Mouse (Mus musculus) limb, embryonic 11.5 days (tissue): ENCODE data around the gene Duxf3. TPM values are rescaled to one million over a fixed set of nuclear protein-coding genes. Genes with fewer than 3 reads are reported as not detected.
A peak's percentile ranks its signal among the peaks of the same experiment; 100 is the strongest.
"Not testable (repeated sequence)": the region's sequence is repeated elsewhere in the genome, so short reads cannot be mapped to it uniquely, and the experiment has no call there.

Experiments
- ATAC-seq: fragments of 200-750 bp; cut with Nextera tagmentation; 2 replicates; pipeline ENCODE4 v1.8.0; 2017; ENCODE audit warnings: low read depth; ENCODE audit not compliant: insufficient number of reproducible peaks, low FRiP score, low TSS enrichment
- DNase-seq: peaks from one replicate; pipeline ENCODE4 v3.0.0-alpha.2; 2015; ENCODE audit warnings: low spot score
- H3K27ac ChIP-seq: fragments of 300-500 bp; sonication (generic); replicated peaks from 2 replicates; pipeline ENCODE4 v1.5.1; 2014; ENCODE audit warnings: low read depth, mild to moderate bottlenecking, low read length
- H3K27me3 ChIP-seq: fragments of 300-500 bp; sonication (generic); 2 replicates; pipeline ENCODE4 v1.6.1; 2014; ENCODE audit warnings: mild to moderate bottlenecking, low read length, mixed read lengths; ENCODE audit not compliant: control insufficient read depth, insufficient read depth
- H3K36me3 ChIP-seq: fragments of 300-500 bp; sonication (generic); 2 replicates; pipeline ENCODE4 v1.6.1; 2014; ENCODE audit warnings: mild to moderate bottlenecking, low read length, moderate library complexity, mixed read lengths; ENCODE audit not compliant: control insufficient read depth, insufficient read depth
- H3K4me1 ChIP-seq: fragments of 300-500 bp; sonication (generic); 2 replicates; pipeline ENCODE4 v1.6.1; 2014; ENCODE audit warnings: low read length, mixed read lengths; ENCODE audit not compliant: control insufficient read depth, insufficient read depth
- H3K4me2 ChIP-seq: fragments of 300-500 bp; sonication (generic); 2 replicates; pipeline ENCODE4 v1.6.1; 2014; ENCODE audit warnings: low read depth, mild to moderate bottlenecking, moderate library complexity; ENCODE audit not compliant: severe bottlenecking
- H3K4me3 ChIP-seq: fragments of 300-500 bp; sonication (generic); 2 replicates; pipeline ENCODE4 v1.5.1; 2014; ENCODE audit warnings: low read depth, low read length
- H3K9ac ChIP-seq: fragments of 300-500 bp; sonication (generic); 2 replicates; pipeline ENCODE4 v1.6.1; 2014; ENCODE audit warnings: mild to moderate bottlenecking, low read length
- H3K9me3 ChIP-seq: fragments of 300-500 bp; sonication (generic); 2 replicates; pipeline ENCODE4 v1.6.1; 2016; ENCODE audit warnings: low read length; ENCODE audit not compliant: control insufficient read depth
- WGBS: fragments of 180-500 bp; shearing (Covaris S2); extraction: QIAGEN DNeasy Blood & Tissue Kit; methylation state at CpG from one replicate; pipeline ENCODE4 v1.1.7; 2014; 5-methylcytosine and 5-hydroxymethylcytosine counted together
- polyA plus RNA-seq: library from polyadenylated mRNA; unstranded; fragments of >200 nt; fragmentation: Nextera tagmentation; extraction: Ambion mirVana; gene quantifications from 2 replicates; pipeline ENCODE4 v1.2.1, GENCODE M21; 2014

Duxf3 gene
- not detected in 2 replicates for polyA plus RNA-seq

DNA sequence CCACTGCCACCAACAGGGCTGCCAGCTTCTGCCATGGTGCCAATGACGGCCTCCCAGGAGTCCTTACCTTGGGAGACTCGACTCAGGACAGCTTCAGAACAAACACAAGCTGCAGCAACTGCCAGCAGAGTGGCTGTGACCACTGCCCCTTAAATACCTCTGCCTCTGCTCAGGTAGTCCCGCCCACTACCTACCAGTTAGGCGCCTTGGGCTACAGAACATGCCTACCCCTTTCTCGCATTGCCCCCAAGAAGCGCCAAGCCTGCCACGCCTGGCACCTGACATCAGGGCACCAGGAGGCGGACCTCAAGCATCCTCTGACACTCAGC, at the start of gene Duxf3:
Gene Duxf3, minus strand, starts transcription at position 35 of the 329 bp plus-strand sequence.
- not testable (repeated sequence) for H3K27ac ChIP-seq, H3K9me3 ChIP-seq, H3K36me3 ChIP-seq, H3K4me2 ChIP-seq, DNase-seq, H3K4me1 ChIP-seq, H3K4me3 ChIP-seq, H3K27me3 ChIP-seq, H3K9ac ChIP-seq
- 83% methylated on average over 6 of the region's 8 CpGs for WGBS
- peak; percentile 66 for ATAC-seq

DNA sequence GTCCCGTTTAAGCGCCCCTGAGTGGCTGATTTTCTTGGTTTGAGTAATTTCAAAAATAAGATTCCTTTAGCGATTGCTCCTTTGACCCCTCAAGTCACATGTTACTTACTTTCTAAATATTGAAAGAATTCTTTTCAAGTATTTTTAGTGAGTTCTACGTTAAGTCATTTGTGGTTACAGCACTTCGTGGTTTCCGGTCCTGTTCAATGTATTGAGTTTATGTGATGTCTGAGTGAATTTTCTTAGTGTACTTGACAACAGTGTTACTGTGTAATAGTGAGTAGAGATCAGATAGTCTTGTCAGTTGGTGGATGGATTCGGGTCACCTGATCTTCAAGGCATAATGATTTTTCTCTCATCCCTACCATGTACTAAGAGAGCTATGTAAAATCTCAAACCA, 49.8 kb upstream of the Duxf3 start:
- ATAC-seq, result no peak
- H3K36me3 ChIP-seq, result peaks cover 6% of the 10 kb centered on the region; the same call in 1 of the 2 replicates
- WGBS, result 95% methylated on average over 7 of the region's 7 CpGs

DNA sequence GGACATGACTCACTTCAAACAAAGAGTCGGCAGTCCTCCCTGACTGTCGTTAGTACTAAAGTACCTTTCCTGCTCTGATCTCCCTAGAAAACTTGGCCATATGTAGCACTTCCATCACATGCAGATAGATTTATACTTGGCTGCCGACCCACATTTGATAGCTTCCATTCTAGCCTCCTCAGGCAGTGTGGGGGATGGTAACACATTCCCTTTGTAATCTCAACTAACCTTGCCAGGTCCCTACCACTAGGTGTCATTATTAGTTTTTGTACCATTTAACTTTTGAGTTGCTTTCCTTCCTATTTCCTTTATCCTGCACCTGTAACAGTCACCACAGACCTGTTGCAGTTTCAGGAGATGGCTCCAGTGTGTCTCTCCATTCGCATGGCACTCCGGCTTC, 26.0 kb upstream of the Duxf3 start:
- no peak overlapping the region for H3K9ac ChIP-seq
- ATAC-seq (no peak), DNase-seq (no peak)
- peaks cover 3% of the 10 kb centered on the region; the same call in 1 of the 2 replicates for H3K36me3 ChIP-seq
- H3K27me3 ChIP-seq, result no peaks in the 10 kb centered on the region
- H3K4me2 ChIP-seq, result no peak overlapping the region
- no peaks in the 10 kb centered on the region; the same call in 1 of the 2 replicates for H3K4me1 ChIP-seq
- no peak overlapping the region for H3K27ac ChIP-seq
- WGBS, result 73% methylated on average over 5 of the region's 5 CpGs
- no peak overlapping the region for H3K4me3 ChIP-seq
- H3K9me3 ChIP-seq, result no peaks in the 10 kb centered on the region

More for the DNA sequence above, 49.8 kb upstream of the Duxf3 start:
- Histone ChIP-seq H3K27me3 (no peaks in the 10 kb centered on the region), H3K4me1 (no peaks in the 10 kb centered on the region), H3K9ac (no peak overlapping the region), H3K4me2 (no peak overlapping the region), H3K9me3 (no peaks in the 10 kb centered on the region), H3K4me3 (no peak overlapping the region), H3K27ac (no peak overlapping the region)
- DNase-seq, result no peak

DNA sequence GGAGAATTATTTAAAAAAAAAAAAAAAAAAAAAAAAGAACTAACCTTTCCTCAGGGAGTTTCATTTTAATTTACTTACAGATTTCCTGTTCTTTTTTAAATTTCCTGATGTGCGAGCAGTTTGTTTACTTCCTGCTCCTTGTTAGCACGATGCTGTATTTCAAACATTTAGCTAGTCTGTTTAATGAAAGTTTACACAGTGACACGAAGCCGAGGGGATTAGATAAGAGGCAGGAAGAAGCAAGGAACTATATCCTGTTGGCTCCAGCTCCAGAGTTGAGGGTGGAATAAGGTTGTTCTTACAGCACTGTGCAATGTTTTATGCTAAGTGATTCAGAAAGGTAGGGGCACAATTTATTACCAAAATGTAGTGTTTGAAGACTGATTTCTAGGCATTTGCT, 23.5 kb upstream of the Duxf3 start:
- DNase-seq (no peak), ATAC-seq (no peak)
- 6% methylated on average over 4 of the region's 4 CpGs for WGBS
- no peaks in the 10 kb centered on the region; the same call in 1 of the 2 replicates for H3K4me1 ChIP-seq
- H3K36me3 ChIP-seq, result peaks cover 3% of the 10 kb centered on the region; the same call in 1 of the 2 replicates
- H3K4me3 ChIP-seq, result peak overlapping the region; percentile 80
- no peaks in the 10 kb centered on the region for H3K27me3 ChIP-seq
- no peaks in the 10 kb centered on the region for H3K9me3 ChIP-seq
- H3K27ac ChIP-seq, result no peak overlapping the region
- H3K4me2 ChIP-seq, result peak overlapping the region; percentile 48
- peak overlapping the region; percentile 28; the same call in 1 of the 2 replicates for H3K9ac ChIP-seq

DNA sequence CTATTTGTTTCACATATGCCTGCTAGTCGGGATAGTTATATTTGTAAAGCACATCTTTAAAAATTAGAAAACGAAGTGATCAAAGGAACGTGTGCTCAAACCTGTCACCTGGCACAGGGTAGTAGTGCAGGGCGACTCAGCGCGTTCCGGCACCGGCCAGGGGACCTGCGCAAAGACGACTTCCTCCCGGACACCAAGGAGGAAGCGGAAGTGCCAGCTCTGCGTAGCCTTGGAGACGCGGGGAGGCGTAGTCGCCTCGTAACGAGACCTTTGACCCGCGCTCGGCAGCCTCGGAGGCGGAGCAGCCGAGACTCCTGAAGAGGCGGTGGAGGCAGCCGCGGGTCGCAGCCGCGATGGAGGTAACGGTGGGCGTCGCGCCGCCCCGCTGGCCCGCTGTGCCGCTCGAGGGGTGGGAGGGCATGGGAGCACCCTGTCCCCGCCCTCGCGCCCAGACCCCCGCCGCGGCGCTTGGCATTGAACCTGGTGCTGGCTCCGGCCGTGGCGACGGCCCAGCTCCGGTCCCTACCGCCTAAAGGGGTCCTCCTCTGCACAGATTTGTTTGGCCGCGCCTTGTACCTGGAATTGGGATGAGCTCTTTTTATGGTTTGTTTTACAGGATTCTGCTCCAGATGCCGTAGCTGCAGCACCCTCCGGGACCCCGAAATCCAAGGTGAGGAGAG, 22.9 kb upstream of the Duxf3 start, which contains the start of gene Gcc2:
Gene Gcc2, plus strand, starts transcription at position 285 of the 680 bp plus-strand sequence.
- peak; percentile 98 for ATAC-seq
- under 1% methylated on average over 58 of the region's 58 CpGs for WGBS
- no peaks in the 10 kb centered on the region for H3K9me3 ChIP-seq

DNA sequence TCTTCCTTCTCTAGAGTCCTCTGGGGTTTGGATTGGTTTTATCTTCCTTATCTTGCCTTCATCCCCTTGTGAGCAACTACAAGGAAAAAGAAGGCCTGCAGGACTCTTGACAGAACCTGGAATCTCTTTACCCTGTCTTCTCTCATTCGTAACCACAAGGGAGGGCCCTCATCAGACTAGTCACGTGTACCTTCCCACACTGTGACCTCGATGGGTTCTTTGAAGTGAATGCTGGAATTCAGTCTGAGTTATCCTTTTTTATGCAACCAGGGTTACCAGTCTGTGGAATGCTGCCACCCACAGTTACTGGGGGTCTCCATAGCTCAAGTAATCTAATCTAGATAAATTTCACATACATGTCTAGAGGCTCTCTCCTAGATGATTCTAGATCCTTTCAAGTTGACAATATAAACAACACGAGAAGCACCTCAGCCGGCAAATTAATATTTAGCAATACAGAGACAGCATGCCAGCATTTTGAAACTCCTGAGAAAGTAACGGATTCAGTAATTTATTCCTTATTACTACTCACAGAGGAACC, 22.2 kb upstream of the Duxf3 start:
- H3K4me1 ChIP-seq, result no peaks in the 10 kb centered on the region; the same call in 1 of the 2 replicates
- ATAC-seq, result peak; percentile 18; the same call in 1 of the 2 replicates
- WGBS, result 45% methylated on average over 6 of the region's 6 CpGs

More for the DNA sequence above, 22.9 kb upstream of the Duxf3 start, which contains the start of gene Gcc2:
- H3K27ac ChIP-seq, result no peak within 1 kb of the TSS
- no peaks in the 10 kb centered on the region; the same call in 1 of the 2 replicates for H3K4me1 ChIP-seq
- peak within 1 kb of the TSS; percentile 48 for H3K4me2 ChIP-seq
- peak within 1 kb of the TSS; percentile 80 for H3K4me3 ChIP-seq
- peak within 1 kb of the TSS; percentile 75 for H3K9ac ChIP-seq
- H3K27me3 ChIP-seq, result no peaks in the 10 kb centered on the region
- peak; percentile 96 for DNase-seq
- H3K36me3 ChIP-seq, result peaks cover 3% of the 10 kb centered on the region; the same call in 1 of the 2 replicates

DNA sequence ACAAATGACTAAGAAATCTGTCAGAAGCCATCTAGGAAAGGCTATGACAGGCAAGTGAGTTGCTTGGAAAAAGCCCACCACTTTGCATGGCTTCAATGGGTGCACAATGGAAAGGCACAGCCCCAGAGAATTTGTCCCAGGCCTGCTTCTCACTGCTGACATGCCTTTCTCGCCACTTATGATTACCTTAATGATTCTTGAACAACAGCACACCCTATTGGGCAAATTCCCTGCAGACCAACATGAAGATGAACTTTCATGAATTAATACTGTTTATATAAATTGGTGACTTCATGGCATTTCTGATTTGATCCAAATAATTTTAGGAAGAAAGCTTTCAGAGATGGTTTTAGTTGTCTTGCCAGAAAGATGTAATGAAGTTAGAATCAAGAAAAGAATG, 17.1 kb upstream of the Duxf3 start:
- Histone ChIP-seq H3K36me3 (no peaks in the 10 kb centered on the region), H3K27me3 (no peaks in the 10 kb centered on the region), H3K4me2 (no peak overlapping the region), H3K9me3 (no peaks in the 10 kb centered on the region), H3K27ac (no peak overlapping the region), H3K4me1 (no peaks in the 10 kb centered on the region; the same call in 1 of the 2 replicates), H3K4me3 (no peak overlapping the region), H3K9ac (no peak overlapping the region)
- ATAC-seq (no peak), DNase-seq (no peak)
- 36% methylated on average over 1 of the region's 1 CpGs for WGBS

More for the DNA sequence above, 22.2 kb upstream of the Duxf3 start:
- no peak overlapping the region for H3K27ac ChIP-seq
- H3K9me3 ChIP-seq, result no peaks in the 10 kb centered on the region
- no peak overlapping the region for H3K9ac ChIP-seq
- H3K27me3 ChIP-seq, result no peaks in the 10 kb centered on the region
- H3K4me2 ChIP-seq, result peak overlapping the region; percentile 41
- H3K36me3 ChIP-seq, result no peaks in the 10 kb centered on the region; the same call in 1 of the 2 replicates
- peak overlapping the region; percentile 80 for H3K4me3 ChIP-seq
- DNase-seq, result no peak

DNA sequence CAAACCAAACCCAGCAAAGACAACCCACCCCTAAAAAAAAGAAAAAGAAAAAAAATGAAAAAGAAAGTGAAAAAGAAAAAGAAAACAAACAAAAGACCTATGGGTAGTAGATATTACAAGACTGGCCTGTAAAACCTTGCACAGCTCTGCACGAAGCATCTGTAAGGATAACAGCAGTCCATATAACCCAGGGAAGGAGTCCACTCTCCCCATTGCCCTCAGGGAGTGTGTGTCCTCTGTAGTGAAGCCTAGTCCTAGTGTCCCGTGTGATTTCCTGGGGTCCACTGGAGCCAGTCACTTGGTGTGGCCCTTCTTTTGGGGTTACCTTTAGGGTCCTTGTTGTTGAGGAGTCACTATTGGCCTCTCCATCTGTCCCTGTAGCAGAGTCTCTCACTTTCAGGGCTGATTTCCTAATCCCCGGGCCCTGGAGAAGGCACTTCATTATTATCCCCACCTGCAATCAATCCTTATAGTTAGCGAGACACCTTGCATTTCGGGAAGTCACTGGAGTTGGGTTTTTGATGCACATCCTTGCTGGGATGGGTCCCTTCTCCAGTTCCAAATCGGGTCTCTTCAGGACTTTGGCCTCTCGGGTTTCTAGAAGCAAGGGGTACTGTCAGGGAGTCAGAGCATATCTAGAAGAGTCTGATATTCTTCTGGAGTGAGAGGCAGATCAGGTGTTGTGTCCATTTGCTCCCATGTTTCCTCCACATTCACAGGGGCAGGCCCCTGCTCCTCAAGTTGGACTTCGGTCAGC, 6.7 kb upstream of the Duxf3 start:
- 82% methylated on average over 7 of the region's 8 CpGs for WGBS
- H3K4me1 ChIP-seq, H3K27me3 ChIP-seq, H3K36me3 ChIP-seq, H3K4me3 ChIP-seq, H3K9me3 ChIP-seq, H3K27ac ChIP-seq, H3K9ac ChIP-seq, H3K4me2 ChIP-seq: not testable (repeated sequence)
- DNase-seq (peak; percentile 63), ATAC-seq (peak; percentile 94)
